Mouse (Mus musculus): Measurements from ENCODE around the gene Spata21. TPM values are rescaled to one million over a fixed set of nuclear protein-coding genes. Genes with fewer than 3 reads are reported as not detected.

The Spata21 gene
- polyA plus RNA-seq, 1 experiment = not detected

DNA sequence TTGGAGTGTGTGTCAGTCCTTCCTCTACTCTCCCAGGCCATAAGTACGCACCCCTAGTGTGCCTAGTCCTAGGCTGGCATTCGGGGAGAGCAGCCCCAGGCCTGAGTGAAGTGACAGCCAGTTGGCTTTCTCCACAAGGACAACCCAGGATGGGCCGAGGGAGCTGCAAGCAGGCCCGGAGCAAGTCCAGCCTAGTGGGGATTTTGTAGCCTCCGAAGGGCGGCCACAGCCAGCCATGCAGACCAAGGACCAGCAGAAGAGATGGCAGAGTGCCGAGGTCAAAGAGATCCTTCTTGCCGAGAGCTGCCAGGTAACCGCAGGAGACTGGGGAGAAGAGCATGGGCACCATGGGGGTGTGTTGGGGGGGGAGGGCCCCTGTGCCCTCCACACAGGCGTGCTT lies 6.9 kb downstream of the Spata21 start:
- H3K27me3 ChIP-seq (ENCODE audit: control insufficient read depth) = no peaks in the 10 kb centered on the region
- H3K4me1 ChIP-seq (ENCODE audit: control insufficient read depth) = peaks cover 10% of the 10 kb centered on the region
- H3K4me3 ChIP-seq (replicated peaks) = no peak overlapping the region
- H3K36me3 ChIP-seq (ENCODE audit: control insufficient read depth) = no peaks in the 10 kb centered on the region
- TF ChIP-seq TAL1 (IDR thresholded peaks at IDR 0.05; ENCODE audit: low read length) = no peak
- TF ChIP-seq GATA1 (IDR thresholded peaks at IDR 0.05; ENCODE audit: low read length) = no peak
- no peaks in the 10 kb centered on the region for H3K9me3 ChIP-seq (ENCODE audit: control insufficient read depth, low read length)

DNA sequence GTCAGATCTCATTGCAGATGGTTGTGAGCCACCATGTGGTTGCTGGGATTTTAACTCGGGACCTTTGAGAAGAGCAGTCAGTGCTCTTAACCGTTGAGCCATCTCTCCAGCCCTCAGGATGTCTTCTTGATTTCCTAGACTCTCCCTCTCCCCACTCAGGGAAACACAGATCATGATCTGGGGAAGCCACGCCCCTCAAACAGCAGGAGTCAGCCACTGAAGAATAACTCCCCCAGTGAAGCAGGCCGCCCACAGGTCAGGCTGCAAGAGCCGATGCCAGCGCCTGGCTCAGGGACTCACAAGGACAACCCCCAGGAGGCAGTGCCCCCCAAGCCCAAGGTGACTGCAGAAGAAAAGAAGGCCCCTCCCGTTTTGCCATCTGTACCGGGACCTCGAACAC lies 8.6 kb downstream of the Spata21 start:
- TF ChIP-seq GATA1 (IDR thresholded peaks at IDR 0.05; ENCODE audit: low read length) (no peak), TAL1 (IDR thresholded peaks at IDR 0.05; ENCODE audit: low read length) (no peak)
- no peak overlapping the region for H3K4me3 ChIP-seq (replicated peaks)
- H3K9me3 ChIP-seq (ENCODE audit: control insufficient read depth, low read length) = no peaks in the 10 kb centered on the region
- H3K36me3 ChIP-seq (ENCODE audit: control insufficient read depth) = no peaks in the 10 kb centered on the region
- H3K27me3 ChIP-seq (ENCODE audit: control insufficient read depth) = no peaks in the 10 kb centered on the region
- peaks cover 10% of the 10 kb centered on the region for H3K4me1 ChIP-seq (ENCODE audit: control insufficient read depth)

GRCm38 (mm10) chr4:141098935-141099334 lies 10.8 kb downstream of the Spata21 start:
- Histone ChIP-seq H3K4me1 (ENCODE audit: control insufficient read depth) (peaks cover 10% of the 10 kb centered on the region), H3K9me3 (ENCODE audit: control insufficient read depth, low read length) (no peaks in the 10 kb centered on the region), H3K27me3 (ENCODE audit: control insufficient read depth) (no peaks in the 10 kb centered on the region), H3K36me3 (ENCODE audit: control insufficient read depth) (no peaks in the 10 kb centered on the region), H3K4me3 (replicated peaks) (no peak overlapping the region)
- TF ChIP-seq GATA1 (IDR thresholded peaks at IDR 0.05; ENCODE audit: low read length) (no peak), TAL1 (IDR thresholded peaks at IDR 0.05; ENCODE audit: low read length) (no peak)

- Histone ChIP-seq H3K9me3 (ENCODE audit: control insufficient read depth, low read length) (no peaks in the 10 kb centered on the region), H3K27me3 (ENCODE audit: control insufficient read depth) (no peaks in the 10 kb centered on the region; the same call in 1 of the 2 replicates), H3K4me1 (ENCODE audit: control insufficient read depth) (peaks cover 10% of the 10 kb centered on the region), H3K36me3 (ENCODE audit: control insufficient read depth) (no peaks in the 10 kb centered on the region), H3K4me3 (replicated peaks) (no peak overlapping the region)
- TF ChIP-seq GATA1 (IDR thresholded peaks at IDR 0.05; ENCODE audit: low read length) (no peak), TAL1 (IDR thresholded peaks at IDR 0.05; ENCODE audit: low read length) (no peak)
Observed at GRCm38 (mm10) chr4:141099956-141100355, 11.8 kb downstream of the Spata21 start.

GRCm38 (mm10) chr4:141101291-141101690 lies 13.2 kb downstream of the Spata21 start:
- TF ChIP-seq TAL1 (IDR thresholded peaks at IDR 0.05; ENCODE audit: low read length) (no peak), GATA1 (IDR thresholded peaks at IDR 0.05; ENCODE audit: low read length) (no peak)
- Histone ChIP-seq H3K4me1 (ENCODE audit: control insufficient read depth) (peaks cover 10% of the 10 kb centered on the region), H3K27me3 (ENCODE audit: control insufficient read depth) (no peaks in the 10 kb centered on the region; the same call in 1 of the 2 replicates), H3K4me3 (replicated peaks) (no peak overlapping the region), H3K36me3 (ENCODE audit: control insufficient read depth) (no peaks in the 10 kb centered on the region), H3K9me3 (ENCODE audit: control insufficient read depth, low read length) (no peaks in the 10 kb centered on the region)

DNA sequence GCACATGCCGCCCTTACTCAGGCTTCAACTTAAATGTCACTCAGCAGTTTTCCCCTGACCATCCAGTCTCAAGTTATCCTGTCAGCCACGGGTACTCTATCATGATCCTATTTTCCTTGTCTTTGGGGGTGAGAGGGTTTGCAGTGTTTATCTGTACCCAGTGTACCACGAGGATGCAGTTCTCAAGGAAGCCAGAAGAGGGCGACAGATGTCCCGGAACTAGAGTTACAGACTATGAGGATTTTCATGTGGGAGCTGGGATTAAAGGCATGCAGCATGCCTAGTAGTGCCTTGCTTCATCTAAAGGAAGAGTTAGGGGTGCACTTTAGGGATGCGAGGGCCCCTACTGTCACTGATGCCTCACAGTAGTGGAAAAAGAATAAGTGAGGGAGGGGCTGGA lies 13.7 kb downstream of the Spata21 start:
- no peak for TF ChIP-seq GATA1 (IDR thresholded peaks at IDR 0.05; ENCODE audit: low read length)
- no peak for TF ChIP-seq TAL1 (IDR thresholded peaks at IDR 0.05; ENCODE audit: low read length)
- Histone ChIP-seq H3K4me1 (ENCODE audit: control insufficient read depth) (peaks cover 10% of the 10 kb centered on the region), H3K9me3 (ENCODE audit: control insufficient read depth, low read length) (no peaks in the 10 kb centered on the region), H3K27me3 (ENCODE audit: control insufficient read depth) (no peaks in the 10 kb centered on the region; the same call in 1 of the 2 replicates), H3K4me3 (replicated peaks) (no peak overlapping the region), H3K36me3 (ENCODE audit: control insufficient read depth) (no peaks in the 10 kb centered on the region)

- peaks cover 13% of the 10 kb centered on the region for H3K36me3 ChIP-seq (ENCODE audit: control insufficient read depth)
- TF ChIP-seq GATA1 (IDR thresholded peaks at IDR 0.05; ENCODE audit: low read length) = no peak
- H3K9me3 ChIP-seq (ENCODE audit: control insufficient read depth, low read length) = peaks cover 7% of the 10 kb centered on the region
- no peaks in the 10 kb centered on the region for H3K4me1 ChIP-seq (ENCODE audit: control insufficient read depth)
- no peak overlapping the region for H3K4me3 ChIP-seq (replicated peaks)
- H3K27me3 ChIP-seq (ENCODE audit: control insufficient read depth) = peaks cover 2% of the 10 kb centered on the region; the same call in 1 of the 2 replicates
Observed at GRCm38 (mm10) chr4:141106526-141107183, 18.5 kb downstream of the Spata21 start.

DNA sequence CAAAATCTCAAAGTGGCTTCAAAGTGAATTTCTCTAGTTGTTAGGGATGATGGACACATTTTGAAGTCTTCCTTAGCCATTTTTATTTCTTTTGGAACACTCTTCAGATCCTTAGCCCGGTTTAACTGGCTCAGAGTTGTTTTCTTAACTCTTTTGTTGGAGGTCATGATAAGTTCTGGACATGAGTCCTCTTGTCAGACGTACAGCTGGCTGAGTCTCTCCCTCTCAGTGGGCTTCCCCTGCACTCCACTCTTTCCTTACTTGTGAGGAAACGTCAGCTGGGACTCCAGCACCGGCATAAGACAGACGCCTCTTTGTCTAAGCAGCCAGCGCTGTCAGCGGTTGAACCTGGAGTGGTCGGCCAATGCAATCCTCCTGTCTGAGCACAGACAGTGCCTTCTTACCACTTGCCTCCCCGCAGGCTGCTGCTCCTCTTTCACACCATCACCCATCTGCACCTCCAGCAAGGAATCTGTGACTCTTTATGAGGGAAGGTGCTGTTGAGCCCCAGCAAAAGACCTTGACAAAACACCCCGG lies 20.1 kb downstream of the Spata21 start:
- Histone ChIP-seq H3K4me3 (replicated peaks) (no peak overlapping the region), H3K27me3 (ENCODE audit: control insufficient read depth) (peaks cover 2% of the 10 kb centered on the region; the same call in 1 of the 2 replicates), H3K9me3 (ENCODE audit: control insufficient read depth, low read length) (peaks cover 7% of the 10 kb centered on the region), H3K36me3 (ENCODE audit: control insufficient read depth) (peaks cover 26% of the 10 kb centered on the region), H3K4me1 (ENCODE audit: control insufficient read depth) (no peaks in the 10 kb centered on the region)
- TF ChIP-seq TAL1 (IDR thresholded peaks at IDR 0.05; ENCODE audit: low read length) = no peak
- no peak for TF ChIP-seq GATA1 (IDR thresholded peaks at IDR 0.05; ENCODE audit: low read length)

GRCm38 (mm10) chr4:141113831-141114230 lies 25.7 kb downstream of the Spata21 start:
- peaks cover 78% of the 10 kb centered on the region for H3K36me3 ChIP-seq (ENCODE audit: control insufficient read depth)
- no peaks in the 10 kb centered on the region for H3K27me3 ChIP-seq (ENCODE audit: control insufficient read depth)
- TF ChIP-seq TAL1 (IDR thresholded peaks at IDR 0.05; ENCODE audit: low read length) = no peak
- no peak for TF ChIP-seq GATA1 (IDR thresholded peaks at IDR 0.05; ENCODE audit: low read length)
- no peak overlapping the region for H3K4me3 ChIP-seq (replicated peaks)
- no peaks in the 10 kb centered on the region for H3K4me1 ChIP-seq (ENCODE audit: control insufficient read depth)
- peaks cover 7% of the 10 kb centered on the region for H3K9me3 ChIP-seq (ENCODE audit: control insufficient read depth, low read length)

Data from erythroblast, embryonic 14.5 days (primary cell).